Mouse (Mus musculus) embryonic facial prominence, embryonic 15.5 days (tissue): Measurements from ENCODE around the gene Casc3. TPM values are rescaled to one million over a fixed set of nuclear protein-coding genes. Genes with fewer than 3 reads are reported as not detected.

Experiments
- polyA plus RNA-seq: library from polyadenylated mRNA; unstranded; fragments of >200 nt; fragmentation: Nextera tagmentation; extraction: Ambion mirVana; gene quantifications from 2 replicates; pipeline ENCODE4 v1.2.1, GENCODE M21; 2015

Gene Casc3
- polyA plus RNA-seq, 1 experiment from 2014 or later = 42.2 TPM

Other genes with a start within 250 kb of the Casc3 start
- 76.4 and 87.3 TPM in 2 replicates for gene Ormdl3, start 217.5 kb upstream of the Casc3 start, polyA plus RNA-seq
- gene Lrrc3c, start 206.6 kb upstream of the Casc3 start, polyA plus RNA-seq = not detected in 2 replicates
- 0.85 and 2.6 TPM in 2 replicates for gene Gm12355, start 179.2 kb upstream of the Casc3 start, polyA plus RNA-seq
- not detected in 2 replicates for gene Gsdma3, start 178.5 kb upstream of the Casc3 start, polyA plus RNA-seq
- not detected in 2 replicates for gene Gsdma2, start 158.1 kb upstream of the Casc3 start, polyA plus RNA-seq
- gene Gsdma, start 140.6 kb upstream of the Casc3 start, polyA plus RNA-seq = 11.8 and 14.0 TPM in 2 replicates
- gene Psmd3, start 122.4 kb upstream of the Casc3 start, polyA plus RNA-seq = 204 and 214 TPM in 2 replicates
- gene Csf3, start 103.6 kb upstream of the Casc3 start, polyA plus RNA-seq = 0.12 and 0.31 TPM in 2 replicates
- 52.3 and 53.3 TPM in 2 replicates for gene Med24, start 75.5 kb upstream of the Casc3 start, polyA plus RNA-seq
- gene Thra, start 64.3 kb upstream of the Casc3 start, polyA plus RNA-seq = 51.0 and 51.2 TPM in 2 replicates
- gene Nr1d1, start 29.6 kb upstream of the Casc3 start, polyA plus RNA-seq = 1.7 and 1.8 TPM in 2 replicates
- 28.7 and 30.4 TPM in 2 replicates for gene Msl1, start 9.4 kb upstream of the Casc3 start, polyA plus RNA-seq
- 13.0 and 13.9 TPM in 2 replicates for gene Rapgefl1, start 31.9 kb downstream of the Casc3 start, polyA plus RNA-seq
- 4.8 and 5.3 TPM in 2 replicates for gene Wipf2, start 58.7 kb downstream of the Casc3 start, polyA plus RNA-seq
- 22.6 and 22.7 TPM in 2 replicates for gene Cdc6, start 102.9 kb downstream of the Casc3 start, polyA plus RNA-seq
- 50.0 and 53.5 TPM in 2 replicates for gene Rara, start 122.9 kb downstream of the Casc3 start, polyA plus RNA-seq
- 0.96 and 1.1 TPM in 2 replicates for gene Gjd3, start 178.1 kb downstream of the Casc3 start, polyA plus RNA-seq
- 162 and 168 TPM in 2 replicates for gene Top2a, start 219.3 kb downstream of the Casc3 start, polyA plus RNA-seq
- 1,352 and 1,417 TPM in 2 replicates for gene Igfbp4, start 236.3 kb downstream of the Casc3 start, polyA plus RNA-seq